Mouse (Mus musculus) G1E (cell line): ENCODE results near the gene Helt. TPM values are rescaled to one million over a fixed set of nuclear protein-coding genes. Genes with fewer than 3 reads are reported as not detected.

Experiments used
- ATAC-seq: 2 replicates; pipeline ENCODE4 v1.8.0; 2016; ENCODE audit warnings: mild to moderate bottlenecking; ENCODE audit not compliant: insufficient number of reproducible peaks, poor library complexity, low FRiP score, severe bottlenecking; ENCODE audit errors: extremely low read depth
- DNase-seq: peaks from one replicate; pipeline ENCODE4 v3.0.0; 2012; ENCODE audit warnings: low spot score
- H3K27me3 ChIP-seq: 2 replicates; pipeline ENCODE4 v1.6.1; 2012; ENCODE audit warnings: mild to moderate bottlenecking, low read length, inconsistent platforms; ENCODE audit not compliant: insufficient read depth
- H3K36me3 ChIP-seq: replicated peaks from 2 replicates; pipeline ENCODE3; 2012; ENCODE audit warnings: mild to moderate bottlenecking, inconsistent platforms
- H3K4me1 ChIP-seq: 2 replicates; pipeline ENCODE4 v1.6.1; 2012; ENCODE audit warnings: low read depth, low read length, inconsistent platforms, mixed read lengths; ENCODE audit not compliant: insufficient read depth
- H3K4me3 ChIP-seq: 2 replicates; pipeline ENCODE4 v1.5.1; 2012; ENCODE audit warnings: low read depth, mild to moderate bottlenecking, inconsistent platforms, low read length, moderate library complexity, mixed read lengths
- H3K9me3 ChIP-seq: replicated peaks from 2 replicates; pipeline ENCODE4 v1.6.1; 2012; ENCODE audit warnings: inconsistent platforms
- CTCF ChIP-seq: IDR thresholded peaks from 2 replicates; pipeline ENCODE4 v1.5.1; 2012; ENCODE audit warnings: low read depth, low read length, inconsistent platforms, mixed read lengths
- GATA1 ChIP-seq: IDR thresholded peaks from 2 replicates; pipeline ENCODE4 v1.6.1; 2012; ENCODE audit warnings: borderline replicate concordance, low read length, inconsistent platforms, mixed read lengths
- GATA2 ChIP-seq: IDR thresholded peaks from 2 replicates; pipeline ENCODE4 v1.6.1; 2012; ENCODE audit warnings: low read depth, low read length, inconsistent platforms, borderline replicate concordance
- POLR2AphosphoS5 ChIP-seq: IDR thresholded peaks from 2 replicates; pipeline ENCODE4 v1.6.1; 2012; ENCODE audit warnings: low read depth, low read length, inconsistent platforms; ENCODE audit not compliant: insufficient replicate concordance
- TAL1 ChIP-seq: conservative IDR thresholded peaks from 2 replicates; pipeline ENCODE4 v1.6.1; 2012; ENCODE audit warnings: low read depth, low read length, inconsistent platforms, mixed read lengths
- polyA plus RNA-seq: library from polyadenylated mRNA; stranded (reverse); fragments of >175 nt; gene quantifications from 2 replicates; pipeline ENCODE4 v1.2.3, GENCODE M21; 2012
- total RNA-seq, 2 experiments: library from RNA; stranded (forward) in 1 of 2; stranded (reverse) in 1 of 2; fragments of 200-1000 nt in 1 of 2; fragments of >200 nt in 1 of 2; fragmentation: Nextera tagmentation in 1 of 2; gene quantifications; 2 replicates each; pipeline ENCODE4 v1.2.3; 2014 to 2017

Gene Helt
- total and polyA plus RNA-seq, 3 experiments: 0.38 TPM; not detected in 2

DNA sequence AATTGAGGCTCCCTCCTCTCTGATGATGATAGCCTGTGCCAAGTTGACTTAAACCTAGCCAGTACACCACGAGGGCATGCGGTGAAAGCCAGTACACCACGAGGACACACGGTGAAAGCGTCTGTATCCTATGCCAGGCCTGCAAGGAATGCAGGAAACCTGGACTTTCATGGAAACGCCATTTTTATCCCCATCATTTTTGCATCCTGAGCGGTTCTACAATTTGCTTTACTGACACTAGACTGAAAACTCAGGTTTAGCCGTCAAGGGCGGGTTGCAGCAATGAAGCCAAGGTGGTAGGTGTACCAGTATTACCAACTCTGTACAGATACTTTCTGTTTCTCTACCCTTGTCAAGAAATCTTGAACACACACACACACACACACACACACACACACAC lies 7.7 kb upstream of the Helt start:
- peaks cover 23% of the 10 kb centered on the region for H3K27me3 ChIP-seq
- no peak for ATAC-seq
- TF ChIP-seq POLR2AphosphoS5 (no peak), GATA1 (no peak), CTCF (no peak), GATA2 (no peak), TAL1 (no peak)

GRCm38 (mm10) chr8:46298847-46299246 lies 4.4 kb upstream of the Helt start:
- Histone ChIP-seq H3K4me3 (no peak overlapping the region), H3K9me3 (no peaks in the 10 kb centered on the region), H3K4me1 (peaks cover 3% of the 10 kb centered on the region), H3K36me3 (no peaks in the 10 kb centered on the region), H3K27me3 (peaks cover 50% of the 10 kb centered on the region)
- DNase-seq: no peak
- no peak for TF ChIP-seq POLR2AphosphoS5
- TF ChIP-seq TAL1: no peak
- no peak for TF ChIP-seq GATA2
- no peak for TF ChIP-seq CTCF
- no peak for TF ChIP-seq GATA1
- no peak for ATAC-seq

More for the DNA sequence above, 7.7 kb upstream of the Helt start:
- Histone ChIP-seq H3K36me3 (no peaks in the 10 kb centered on the region), H3K4me1 (peaks cover 6% of the 10 kb centered on the region), H3K9me3 (no peaks in the 10 kb centered on the region), H3K4me3 (no peak overlapping the region)
- DNase-seq: no peak

DNA sequence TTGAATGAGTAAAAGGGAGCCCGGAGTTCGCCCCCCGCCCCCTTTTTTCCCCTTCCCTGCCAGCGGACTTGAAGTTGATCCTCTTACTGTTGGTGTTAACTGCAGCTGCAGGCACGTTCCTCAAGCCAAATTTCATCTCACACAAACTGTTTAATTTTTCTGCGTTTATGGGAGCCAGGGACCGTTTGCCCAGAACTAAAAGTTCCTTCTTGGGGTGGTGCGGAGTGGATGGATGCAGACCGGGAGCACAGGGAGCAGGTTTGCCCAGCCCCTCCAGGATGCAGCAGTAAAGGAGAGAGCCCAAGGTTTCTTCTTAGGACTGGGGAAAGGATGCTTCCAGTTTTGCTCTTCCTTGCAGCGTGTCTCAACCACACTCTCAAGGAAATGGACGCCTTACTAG lies 2.1 kb upstream of the Helt start:
- Histone ChIP-seq H3K36me3 (no peaks in the 10 kb centered on the region), H3K27me3 (peaks cover 64% of the 10 kb centered on the region), H3K4me1 (peaks cover 3% of the 10 kb centered on the region), H3K9me3 (no peaks in the 10 kb centered on the region), H3K4me3 (no peak overlapping the region)
- DNase-seq (no peak), ATAC-seq (no peak)
- TF ChIP-seq TAL1 (no peak), GATA1 (no peak), GATA2 (no peak), CTCF (no peak), POLR2AphosphoS5 (no peak)

- H3K9me3 ChIP-seq: no peaks in the 10 kb centered on the region
- ATAC-seq (no peak), DNase-seq (no peak)
- H3K36me3 ChIP-seq: no peaks in the 10 kb centered on the region
- peaks cover 3% of the 10 kb centered on the region for H3K4me1 ChIP-seq
- TF ChIP-seq GATA1 (no peak), CTCF (no peak), GATA2 (no peak)
- peaks cover 67% of the 10 kb centered on the region for H3K27me3 ChIP-seq
- no peak overlapping the region for H3K4me3 ChIP-seq
Observed at GRCm38 (mm10) chr8:46295951-46296350, 1.5 kb upstream of the Helt start.

GRCm38 (mm10) chr8:46295101-46295534 lies 647 bp upstream of the Helt start:
- Histone ChIP-seq H3K4me3 (no peak overlapping the region), H3K27me3 (peaks cover 66% of the 10 kb centered on the region), H3K36me3 (no peaks in the 10 kb centered on the region), H3K4me1 (peaks cover 3% of the 10 kb centered on the region), H3K9me3 (no peaks in the 10 kb centered on the region)
- no peak for TF ChIP-seq POLR2AphosphoS5
- ATAC-seq (no peak), DNase-seq (no peak)

GRCm38 (mm10) chr8:46293741-46294151 lies 725 bp downstream of the Helt start:
- no peak for ATAC-seq
- H3K27me3 ChIP-seq: peaks cover 61% of the 10 kb centered on the region
- no peak for TF ChIP-seq GATA2
- no peak for TF ChIP-seq GATA1
- TF ChIP-seq TAL1: no peak
- TF ChIP-seq POLR2AphosphoS5: no peak
- TF ChIP-seq CTCF: no peak
- no peak for DNase-seq
- no peak overlapping the region for H3K4me3 ChIP-seq
- no peaks in the 10 kb centered on the region for H3K36me3 ChIP-seq
- no peaks in the 10 kb centered on the region for H3K9me3 ChIP-seq
- H3K4me1 ChIP-seq: no peaks in the 10 kb centered on the region; the same call in 1 of the 2 replicates

GRCm38 (mm10) chr8:46293201-46293600 lies 1.3 kb downstream of the Helt start:
- no peak for DNase-seq
- no peak for TF ChIP-seq GATA1
- no peak for TF ChIP-seq POLR2AphosphoS5
- Histone ChIP-seq H3K4me3 (no peak overlapping the region), H3K9me3 (no peaks in the 10 kb centered on the region), H3K36me3 (no peaks in the 10 kb centered on the region), H3K27me3 (peaks cover 63% of the 10 kb centered on the region), H3K4me1 (no peaks in the 10 kb centered on the region; the same call in 1 of the 2 replicates)
- no peak for ATAC-seq
